Mouse (Mus musculus) G1E (cell line): Measurements from ENCODE around the gene Zfp148.

Experiments
- CTCF ChIP-seq: IDR thresholded peaks from 2 replicates; pipeline ENCODE4 v1.5.1; 2012; ENCODE audit warnings: low read depth, low read length, inconsistent platforms, mixed read lengths
- GATA1 ChIP-seq: IDR thresholded peaks from 2 replicates; pipeline ENCODE4 v1.6.1; 2012; ENCODE audit warnings: borderline replicate concordance, low read length, inconsistent platforms, mixed read lengths
- GATA2 ChIP-seq: IDR thresholded peaks from 2 replicates; pipeline ENCODE4 v1.6.1; 2012; ENCODE audit warnings: low read depth, low read length, inconsistent platforms, borderline replicate concordance
- POLR2AphosphoS5 ChIP-seq: IDR thresholded peaks from 2 replicates; pipeline ENCODE4 v1.6.1; 2012; ENCODE audit warnings: low read depth, low read length, inconsistent platforms; ENCODE audit not compliant: insufficient replicate concordance

GRCm38 (mm10) chr16:33338492-33338891 is 42.1 kb upstream of the Zfp148 start:
- TF ChIP-seq CTCF (no peak), GATA1 (no peak), GATA2 (no peak), POLR2AphosphoS5 (no peak)
